Mouse (Mus musculus): ENCODE measurements around the gene Adam17.

Gene Adam17

GRCm38 (mm10) chr12:21312201-21312600 lies 61.2 kb downstream of the Adam17 start:
- DNase-seq (ENCODE audit: low spot score) = no peak

- no peak for DNase-seq (ENCODE audit: low spot score)
Observed at GRCm38 (mm10) chr12:21306721-21307120, 66.7 kb downstream of the Adam17 start.

- no peak for DNase-seq (ENCODE audit: low spot score)
Observed at GRCm38 (mm10) chr12:21305741-21306140, 67.7 kb downstream of the Adam17 start.

- DNase-seq (ENCODE audit: low spot score) = no peak
Observed at GRCm38 (mm10) chr12:21302361-21302783, 71.1 kb downstream of the Adam17 start.

GRCm38 (mm10) chr12:21301932-21302331 lies 71.5 kb downstream of the Adam17 start:
- DNase-seq (ENCODE audit: low spot score) = no peak

GRCm38 (mm10) chr12:21301324-21301723 lies 72.1 kb downstream of the Adam17 start:
- DNase-seq (ENCODE audit: low spot score) = no peak

GRCm38 (mm10) chr12:21298856-21299255 lies 74.6 kb downstream of the Adam17 start:
- no peak for DNase-seq (ENCODE audit: low spot score)

GRCm38 (mm10) chr12:21289651-21290050 lies 83.8 kb downstream of the Adam17 start:
- DNase-seq (ENCODE audit: low spot score) = no peak

GRCm38 (mm10) chr12:21288716-21289395 lies 84.6 kb downstream of the Adam17 start:
- no peak for DNase-seq (ENCODE audit: low spot score)

- peak; percentile 57 for DNase-seq (ENCODE audit: low spot score)
Observed at GRCm38 (mm10) chr12:21286712-21287650, 86.5 kb downstream of the Adam17 start.

GRCm38 (mm10) chr12:21286243-21286622 lies 87.2 kb downstream of the Adam17 start, which contains the start of gene Itgb1bp1:
TSS of gene Itgb1bp1 (minus strand) at chr12:21286284.
- DNase-seq (ENCODE audit: low spot score) = peak; percentile 97

- no peak for DNase-seq (ENCODE audit: low spot score)
Observed at GRCm38 (mm10) chr12:21285508-21286242, 87.8 kb downstream of the Adam17 start.

GRCm38 (mm10) chr12:21284761-21285441 lies 88.5 kb downstream of the Adam17 start, which contains the start of gene Cpsf3:
TSS of gene Cpsf3 (plus strand) at chr12:21285391.
- no peak for DNase-seq (ENCODE audit: low spot score)

- DNase-seq (ENCODE audit: low spot score) = no peak
Observed at GRCm38 (mm10) chr12:21277352-21277864, 96.0 kb downstream of the Adam17 start.

GRCm38 (mm10) chr12:21274446-21274845 lies 99.0 kb downstream of the Adam17 start:
- DNase-seq (ENCODE audit: low spot score) = no peak

Measured in T-cell, adult 2 months (primary cell).